Mouse (Mus musculus) thymus, adult 2 months (tissue): ENCODE measurements around the gene Dock8. TPM values are rescaled to one million over a fixed set of nuclear protein-coding genes. Genes with fewer than 3 reads are reported as not detected.

Experiments
- DNase-seq: peaks from one replicate; pipeline ENCODE4 v3.0.0; 2021
- H3K27ac ChIP-seq: fragments of 200-500 bp; 2 replicates; pipeline ENCODE4 v1.5.1; 2012; ENCODE audit warnings: low read length, control low read depth; ENCODE audit not compliant: control insufficient read depth, insufficient read depth
- H3K27me3 ChIP-seq: fragments of 200-500 bp; 2 replicates; pipeline ENCODE4 v1.6.1; 2012; ENCODE audit warnings: mild to moderate bottlenecking, low read length, moderate library complexity, mixed read lengths; ENCODE audit not compliant: control insufficient read depth, insufficient read depth
- H3K36me3 ChIP-seq: fragments of 200-500 bp; 2 replicates; pipeline ENCODE4 v1.6.1; 2012; ENCODE audit warnings: mild to moderate bottlenecking, low read length, moderate library complexity; ENCODE audit not compliant: control insufficient read depth, insufficient read depth
- H3K4me1 ChIP-seq: fragments of 200-500 bp; replicated peaks from 2 replicates; pipeline ENCODE4 v1.6.1; 2012; ENCODE audit warnings: low read length; ENCODE audit not compliant: control insufficient read depth, insufficient read depth
- H3K4me3 ChIP-seq: fragments of 200-500 bp; 2 replicates; pipeline ENCODE4 v1.5.1; 2012; ENCODE audit warnings: mild to moderate bottlenecking, low read length, control low read depth, moderate library complexity; ENCODE audit not compliant: control insufficient read depth, insufficient read depth
- CTCF ChIP-seq: fragments of 200-500 bp; IDR thresholded peaks from 2 replicates; pipeline ENCODE4 v1.5.1; 2012; ENCODE audit warnings: mild to moderate bottlenecking, control low read depth, low read length, moderate library complexity, borderline replicate concordance; ENCODE audit not compliant: control insufficient read depth, poor library complexity, insufficient read depth; ENCODE audit errors: extremely low read depth
- POLR2A ChIP-seq: fragments of 200-500 bp; IDR thresholded peaks from 2 replicates; pipeline ENCODE4 v1.6.1; 2012; ENCODE audit warnings: mild to moderate bottlenecking, low read length, control low read depth, moderate library complexity; ENCODE audit not compliant: control insufficient read depth, poor library complexity, insufficient read depth; ENCODE audit errors: extremely low read depth
- WGBS: fragments of 180-500 bp; shearing (Covaris S2); methylation state at CpG from one replicate; pipeline ENCODE4 v1.1.7; 2018; 5-methylcytosine and 5-hydroxymethylcytosine counted together
- polyA plus RNA-seq: library from polyadenylated mRNA; depleted of rRNA; stranded (reverse); fragments of >200 nt; gene quantifications from 2 replicates; pipeline ENCODE4 v1.2.3, GENCODE M21; 2012

The Dock8 gene
- polyA plus RNA-seq, 1 experiment = 87.3 TPM

- no peak for DNase-seq
- Histone ChIP-seq H3K4me3 (no peak overlapping the region), H3K27ac (no peak overlapping the region), H3K36me3 (no peaks in the 10 kb centered on the region), H3K27me3 (no peaks in the 10 kb centered on the region), H3K4me1 (no peaks in the 10 kb centered on the region)
- WGBS = 93% methylated on average over 6 of the region's 6 CpGs
- TF ChIP-seq POLR2A (no peak), CTCF (no peak)
These were observed 41.9 kb downstream of the Dock8 start for GRCm38 (mm10) chr19:25041209-25041608.

- H3K36me3 ChIP-seq = no peaks in the 10 kb centered on the region
- no peak overlapping the region for H3K27ac ChIP-seq
- TF ChIP-seq POLR2A = no peak
- no peak for TF ChIP-seq CTCF
- H3K4me1 ChIP-seq = no peaks in the 10 kb centered on the region
- H3K4me3 ChIP-seq = no peak overlapping the region
- DNase-seq = no peak
- no peaks in the 10 kb centered on the region for H3K27me3 ChIP-seq
- WGBS = 96% methylated on average over 11 of the region's 11 CpGs
These were observed 43.6 kb downstream of the Dock8 start for GRCm38 (mm10) chr19:25042973-25043372.

DNA sequence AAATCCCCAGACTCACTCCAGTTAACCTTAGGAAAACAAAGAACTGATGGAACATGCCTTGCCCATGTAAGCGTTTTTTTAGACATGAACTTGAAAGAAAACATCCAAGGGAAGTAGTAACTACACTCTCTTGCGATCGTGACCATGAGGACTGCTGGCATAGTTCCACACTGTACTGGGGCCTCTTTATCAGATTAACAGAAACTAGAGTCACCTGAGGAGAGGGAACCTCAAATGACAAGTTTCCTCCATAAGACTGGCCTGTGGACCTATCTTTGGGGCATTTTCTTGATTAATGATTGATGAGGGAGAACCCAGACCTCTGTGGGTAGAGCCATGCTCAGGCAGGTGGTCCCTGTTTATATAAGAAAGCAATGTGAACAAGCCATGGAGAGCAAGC, 44.7 kb downstream of the Dock8 start:
- no peaks in the 10 kb centered on the region for H3K27me3 ChIP-seq
- 45% methylated on average over 3 of the region's 3 CpGs for WGBS
- DNase-seq = no peak
- H3K36me3 ChIP-seq = no peaks in the 10 kb centered on the region
- H3K27ac ChIP-seq = no peak overlapping the region
- no peak overlapping the region for H3K4me3 ChIP-seq
- TF ChIP-seq POLR2A (no peak), CTCF (no peak)
- no peaks in the 10 kb centered on the region for H3K4me1 ChIP-seq

- 0 out of 2 replicates have a peak, but pooled peaks cover 4% of the 10 kb centered on the region for H3K36me3 ChIP-seq
- no peaks in the 10 kb centered on the region for H3K27me3 ChIP-seq
- TF ChIP-seq CTCF = no peak
- no peak for TF ChIP-seq POLR2A
- peaks cover 29% of the 10 kb centered on the region for H3K4me1 ChIP-seq
- peak overlapping the region; percentile 98 for H3K27ac ChIP-seq
- WGBS = 3% methylated on average over 7 of the region's 7 CpGs
- peak; percentile 77 for DNase-seq
- peak overlapping the region; percentile 45; the same call in 1 of the 2 replicates for H3K4me3 ChIP-seq
These were observed 53.0 kb downstream of the Dock8 start for GRCm38 (mm10) chr19:25052355-25052754.

DNA sequence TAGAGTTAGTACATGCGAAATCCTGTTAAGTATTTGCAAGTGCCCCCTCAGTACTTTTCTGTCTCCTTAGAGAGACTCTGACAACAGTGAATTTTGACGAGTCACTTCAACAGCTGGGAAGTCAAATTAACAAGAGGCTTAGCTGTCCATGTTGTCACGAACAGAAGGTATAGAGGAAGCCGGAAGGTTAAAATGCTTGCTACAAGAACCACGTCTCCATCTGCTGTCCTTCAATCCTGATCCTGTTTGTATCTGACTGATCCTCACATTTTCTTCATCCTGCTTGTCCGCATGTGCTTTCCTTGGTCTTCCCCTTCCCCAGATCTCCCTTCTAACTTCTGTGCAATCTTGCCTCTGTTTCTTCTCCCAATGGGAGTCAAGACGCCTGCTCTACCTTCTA, 53.8 kb downstream of the Dock8 start:
- no peak for DNase-seq
- H3K27me3 ChIP-seq = no peaks in the 10 kb centered on the region
- 0 out of 2 replicates have a peak, but pooled peaks cover 9% of the 10 kb centered on the region for H3K36me3 ChIP-seq
- peak overlapping the region; percentile 98; the same call in 1 of the 2 replicates for H3K27ac ChIP-seq
- peak overlapping the region; percentile 45 for H3K4me3 ChIP-seq
- 7% methylated on average over 7 of the region's 7 CpGs for WGBS
- TF ChIP-seq CTCF = no peak
- TF ChIP-seq POLR2A = no peak
- peaks cover 29% of the 10 kb centered on the region for H3K4me1 ChIP-seq

DNA sequence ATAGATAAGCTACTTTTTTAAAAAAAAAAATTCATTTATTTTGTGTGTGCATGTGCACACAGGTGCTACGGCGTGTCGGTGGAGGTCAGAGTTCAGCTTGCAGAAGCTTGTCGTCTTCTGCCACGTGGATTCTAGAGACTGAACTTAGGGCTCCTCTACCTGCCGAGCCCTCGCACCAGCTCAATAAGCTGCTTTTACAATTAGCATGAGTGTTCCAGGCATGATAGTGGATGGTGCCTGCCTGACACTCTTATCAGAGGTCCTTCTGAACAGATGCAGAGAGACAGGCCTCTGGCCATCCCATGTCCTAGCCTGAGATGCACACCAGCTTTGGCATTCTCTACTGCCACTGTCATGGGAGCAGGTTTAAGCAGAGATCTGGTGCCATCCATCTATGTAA, 55.7 kb downstream of the Dock8 start:
- DNase-seq = no peak
- H3K4me1 ChIP-seq = peaks cover 31% of the 10 kb centered on the region
- H3K36me3 ChIP-seq = 0 out of 2 replicates have a peak, but pooled peaks cover 11% of the 10 kb centered on the region
- H3K27me3 ChIP-seq = no peaks in the 10 kb centered on the region
- no peak for TF ChIP-seq CTCF
- no peak for TF ChIP-seq POLR2A
- H3K4me3 ChIP-seq = no peak overlapping the region
- 84% methylated on average over 7 of the region's 7 CpGs for WGBS
- H3K27ac ChIP-seq = no peak overlapping the region

GRCm38 (mm10) chr19:25055559-25055958, 56.2 kb downstream of the Dock8 start:
- WGBS = 82% methylated on average over 7 of the region's 7 CpGs
- TF ChIP-seq POLR2A = no peak
- no peak for TF ChIP-seq CTCF
- H3K36me3 ChIP-seq = peaks cover 11% of the 10 kb centered on the region; the same call in 1 of the 2 replicates

More at GRCm38 (mm10) chr19:25055559-25055958, 56.2 kb downstream of the Dock8 start:
- no peak overlapping the region for H3K27ac ChIP-seq
- DNase-seq = no peak
- no peaks in the 10 kb centered on the region for H3K27me3 ChIP-seq
- peaks cover 31% of the 10 kb centered on the region for H3K4me1 ChIP-seq
- H3K4me3 ChIP-seq = no peak overlapping the region
